Mouse (Mus musculus) spleen, adult 18-20 months (tissue): ENCODE measurements around the gene Tmem156.
A peak's percentile ranks its signal among the peaks of the same experiment; 100 is the strongest.
"Not testable (repeated sequence)": the region's sequence is repeated elsewhere in the genome, so short reads cannot be mapped to it uniquely, and the experiment has no call there.

ENCODE experiments used
- DNase-seq, 2 experiments: peaks; one replicate each; pipeline ENCODE4 v3.0.0; 2022; ENCODE audit warnings: mixed read lengths in 2 of 2

The Tmem156 gene

GRCm38 (mm10) chr5:65091921-65092320 is at the start of gene Tmem156:
Gene Tmem156, minus strand, starts transcription at chr5:65092132.
- DNase-seq, result no peak

- DNase-seq, result no peak
Measured at GRCm38 (mm10) chr5:65141242-65141641, 49.3 kb upstream of the Tmem156 start.

DNA sequence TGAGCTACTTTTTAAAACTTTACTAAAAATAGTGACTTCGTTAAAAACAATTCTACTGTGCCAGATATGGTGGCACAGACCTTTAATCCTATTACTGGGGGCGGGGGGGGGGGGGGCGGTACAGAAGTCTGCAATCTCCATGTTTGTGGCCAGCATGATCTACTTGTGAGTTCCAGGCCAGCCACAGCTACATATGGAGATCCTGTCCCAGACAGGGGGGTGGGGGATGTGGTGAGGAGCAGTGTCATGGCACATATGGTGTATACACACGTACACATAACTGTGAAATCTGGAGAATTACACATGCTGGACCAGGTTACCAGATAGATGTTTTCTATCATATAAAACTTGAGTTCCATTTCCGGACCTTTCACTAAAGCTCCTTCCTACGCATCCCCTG is 45.1 kb upstream of the Tmem156 start:
- DNase-seq, result no peak

GRCm38 (mm10) chr5:65136159-65136558 is 44.2 kb upstream of the Tmem156 start:
- no peak for DNase-seq

DNA sequence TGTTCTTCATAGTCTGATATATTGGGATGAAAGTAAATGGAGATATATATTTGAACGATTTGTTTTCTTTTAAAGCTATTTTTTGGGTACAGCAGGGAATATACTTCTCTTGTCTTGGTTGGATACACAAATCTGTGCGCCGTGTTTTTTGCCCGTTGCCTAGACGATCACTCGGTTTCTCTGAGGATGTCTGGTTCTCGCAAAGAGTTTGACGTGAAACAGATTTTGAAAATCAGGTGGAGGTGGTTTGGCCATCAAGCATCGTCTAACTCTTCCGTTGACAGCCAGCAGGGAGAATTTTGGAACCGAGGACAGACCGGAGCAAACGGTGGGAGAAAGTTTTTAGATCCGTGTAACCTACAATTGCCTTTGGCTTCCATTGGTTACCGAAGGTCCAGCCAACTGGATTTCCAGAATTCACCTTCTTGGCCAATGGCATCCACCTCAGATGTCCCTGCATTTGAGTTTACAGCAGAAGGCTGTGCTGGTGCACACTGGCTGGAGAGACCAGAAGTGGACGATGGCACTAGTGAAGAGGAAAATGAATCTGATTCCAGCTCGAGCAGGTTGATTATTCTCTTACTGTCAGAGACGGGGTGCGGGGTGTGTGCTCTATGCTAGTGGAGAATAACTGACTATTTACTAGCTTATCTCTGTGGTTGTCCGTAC is 39.4 kb upstream of the Tmem156 start:
- no peak for DNase-seq

- no peak for DNase-seq
Measured at GRCm38 (mm10) chr5:65130528-65131210, 38.7 kb upstream of the Tmem156 start.

DNA sequence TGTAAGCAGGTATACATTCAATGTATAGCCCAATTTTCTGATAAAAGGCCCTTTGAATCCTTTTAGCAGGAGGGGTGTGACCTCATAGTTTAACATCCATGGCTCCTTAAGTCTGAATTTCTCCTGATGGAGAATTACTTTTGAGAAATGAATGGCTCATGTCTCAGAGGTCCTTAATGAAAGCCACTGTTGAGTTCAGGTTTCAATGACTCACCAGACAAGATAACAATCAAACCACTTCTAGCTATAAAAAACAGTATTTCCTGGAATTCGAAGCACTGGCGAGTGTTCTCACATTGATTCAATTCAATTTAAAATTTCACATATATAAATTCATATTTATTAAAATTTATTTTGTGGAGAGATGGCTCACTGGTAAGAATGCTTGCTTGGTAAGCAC is 36.5 kb upstream of the Tmem156 start:
- no peak for DNase-seq

DNA sequence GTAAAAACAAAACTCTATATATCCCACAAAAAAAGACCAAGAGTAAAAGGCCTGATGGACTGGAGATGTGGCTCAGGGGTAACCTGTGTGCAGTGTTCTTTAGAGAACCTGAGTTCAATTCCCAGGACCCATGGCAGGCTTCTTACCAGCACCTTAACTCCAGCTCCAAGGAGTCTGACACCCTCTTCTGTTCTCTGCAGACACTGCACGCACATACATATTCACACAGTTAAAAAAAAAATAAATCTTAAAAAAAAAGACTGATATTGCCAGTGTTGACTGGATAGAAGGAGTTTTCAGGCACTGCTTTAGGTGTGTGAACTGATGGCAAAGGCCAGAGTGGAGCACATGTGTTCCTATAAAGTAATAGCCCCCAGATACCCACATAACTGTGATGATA is 34.2 kb upstream of the Tmem156 start:
- DNase-seq, result no peak

DNA sequence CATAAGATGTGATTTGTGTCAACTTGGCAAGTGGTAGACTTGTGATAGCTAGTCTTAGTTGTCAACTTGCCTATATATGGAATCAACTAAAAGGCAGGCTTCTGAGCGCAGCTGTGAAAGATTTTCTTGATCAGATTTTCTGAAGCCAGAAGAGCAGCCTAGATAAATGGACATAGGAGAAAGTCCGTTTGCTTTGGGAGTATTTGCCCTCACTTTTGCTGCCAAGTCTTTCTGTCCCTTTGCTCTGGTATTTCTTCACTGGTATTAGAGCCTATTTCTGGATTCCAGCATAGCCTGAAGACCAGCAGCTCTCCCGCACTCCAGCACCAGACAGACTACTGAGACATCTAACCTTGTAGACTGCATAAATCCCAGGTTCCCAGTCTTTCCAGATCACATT is 30.7 kb upstream of the Tmem156 start:
- no peak for DNase-seq

- no peak for DNase-seq
Measured at GRCm38 (mm10) chr5:65119918-65120317, 28.0 kb upstream of the Tmem156 start.

DNA sequence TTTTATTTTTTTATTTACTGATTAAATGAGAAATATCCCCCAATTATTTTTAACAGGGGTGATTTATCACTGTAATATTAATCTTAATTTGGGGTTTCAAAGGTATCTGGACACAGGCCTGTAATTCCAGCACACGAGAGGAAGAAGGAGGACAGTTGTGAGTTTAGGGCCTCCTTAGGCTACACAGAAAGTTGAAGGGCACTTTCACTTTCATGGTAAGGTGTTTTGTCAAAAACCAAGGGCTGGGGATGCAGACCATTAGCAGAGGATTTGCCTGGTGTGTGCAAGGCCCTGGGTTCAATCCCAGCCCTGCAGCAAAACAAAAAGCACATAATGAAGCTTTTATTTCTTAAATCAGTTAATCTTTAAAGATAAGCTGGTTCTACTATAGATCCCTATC is 27.6 kb upstream of the Tmem156 start:
- DNase-seq, result no peak

DNA sequence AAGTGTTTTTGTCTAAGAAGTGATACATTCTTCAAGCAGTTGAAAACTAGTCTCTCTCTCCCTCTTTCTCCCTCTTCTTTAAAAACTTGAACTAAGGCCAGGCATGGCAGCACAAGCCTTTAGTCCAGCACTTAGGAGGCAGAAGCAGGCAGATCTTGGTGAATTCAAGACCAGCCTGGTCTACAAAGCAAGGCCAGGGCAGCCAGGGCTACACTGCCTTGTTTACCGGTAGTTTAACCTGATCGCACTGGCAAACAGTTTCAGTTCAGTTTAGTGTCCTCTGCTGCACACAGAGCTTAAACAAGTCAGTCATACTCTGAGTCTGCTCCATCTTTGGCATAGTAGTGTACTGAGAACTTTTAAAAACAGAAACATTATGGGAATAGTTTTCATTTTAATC is 24.9 kb upstream of the Tmem156 start:
- DNase-seq, result no peak

GRCm38 (mm10) chr5:65113323-65113722 is 21.4 kb upstream of the Tmem156 start:
- DNase-seq, result no peak

GRCm38 (mm10) chr5:65112225-65112624 is 20.3 kb upstream of the Tmem156 start:
- not testable (repeated sequence) for DNase-seq

GRCm38 (mm10) chr5:65107773-65108432 is 16.0 kb upstream of the Tmem156 start:
- DNase-seq, result peak; percentile 17 to 35

GRCm38 (mm10) chr5:65106876-65107772 is 15.2 kb upstream of the Tmem156 start, which contains the start of gene Klhl5:
Gene Klhl5, plus strand, starts transcription at chr5:65107539.
- DNase-seq, result peak; percentile 74 to 83

GRCm38 (mm10) chr5:65102641-65103042 is 10.7 kb upstream of the Tmem156 start:
- DNase-seq, result no peak

GRCm38 (mm10) chr5:65102026-65102640 is 10.2 kb upstream of the Tmem156 start:
- no peak for DNase-seq

DNA sequence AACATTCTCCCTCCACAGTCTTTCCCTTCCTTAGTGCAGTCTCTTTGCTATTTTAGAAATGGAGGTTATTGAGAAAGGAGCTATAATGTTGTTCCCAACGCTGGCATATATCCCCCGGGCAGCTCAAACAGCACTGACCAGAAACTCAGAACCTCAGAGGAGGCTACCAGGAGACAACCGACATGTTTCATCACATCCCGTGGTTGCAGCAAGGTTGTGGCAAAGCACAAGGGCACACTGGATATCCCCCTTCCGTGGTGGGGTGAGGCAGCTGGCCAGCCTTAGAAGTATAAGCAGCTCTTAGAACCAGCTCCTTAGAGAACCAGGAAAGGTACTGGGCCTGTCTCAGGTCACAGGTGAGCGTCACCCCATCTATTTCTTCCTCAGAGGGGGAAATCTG is 9.7 kb upstream of the Tmem156 start:
- no peak for DNase-seq

DNA sequence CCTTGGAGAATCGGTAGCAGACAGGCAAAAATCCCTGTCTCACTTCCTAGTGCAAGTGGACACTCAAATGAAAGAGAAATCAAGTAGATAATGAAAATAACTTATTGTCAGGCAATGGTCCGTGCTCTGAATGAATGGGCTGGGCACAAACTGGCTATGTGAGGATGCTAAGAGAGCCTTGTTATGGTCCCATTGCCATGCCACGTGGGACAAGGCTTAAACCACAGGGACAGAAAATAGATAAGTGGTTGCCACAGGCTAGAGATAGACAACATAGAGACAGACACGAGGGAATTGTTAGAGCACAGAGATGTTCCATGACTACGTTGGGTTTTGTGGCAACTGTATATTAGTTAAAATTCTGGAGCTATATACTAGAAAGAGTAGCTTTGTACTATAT is 9.3 kb upstream of the Tmem156 start:
- no peak for DNase-seq

DNA sequence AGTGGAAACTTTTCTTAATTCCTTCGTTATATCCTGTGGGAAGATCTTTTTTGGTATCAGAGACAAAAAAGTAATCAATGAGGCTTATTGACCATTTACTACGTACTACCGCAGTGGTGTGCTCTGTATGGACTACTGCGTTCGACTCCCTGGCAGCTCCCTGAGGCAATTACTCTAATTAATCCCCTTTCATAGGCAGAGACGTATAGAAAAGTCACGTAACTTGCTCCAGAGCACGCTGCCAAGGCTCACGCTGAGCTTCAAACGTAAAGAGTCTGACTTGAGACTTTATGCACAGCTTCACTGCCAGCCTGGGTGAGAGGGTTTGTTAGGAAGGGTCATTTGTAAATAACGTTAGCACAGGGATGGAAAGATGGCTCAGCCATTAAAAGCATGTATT is 8.1 kb upstream of the Tmem156 start:
- no peak for DNase-seq

DNA sequence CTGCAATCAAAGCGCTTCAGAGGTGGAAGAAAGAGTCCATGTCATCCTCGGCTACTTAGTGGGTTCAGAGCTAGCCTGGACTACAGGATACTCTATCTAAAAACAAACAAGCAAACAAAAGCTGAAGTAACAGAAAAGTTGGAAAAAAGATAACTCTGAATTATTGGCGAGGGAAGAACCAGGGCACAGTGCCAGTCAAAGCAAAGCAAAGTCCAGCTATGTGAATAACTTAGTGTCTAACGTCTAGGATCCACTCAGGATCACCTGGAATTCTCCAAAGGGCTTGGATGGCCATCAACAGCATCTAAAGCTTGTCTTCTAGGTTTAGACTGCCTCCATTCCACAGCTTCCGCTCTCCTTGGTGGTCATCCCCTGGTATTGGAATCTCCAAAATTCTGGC is 5.5 kb upstream of the Tmem156 start:
- no peak for DNase-seq

- no peak for DNase-seq
Measured at GRCm38 (mm10) chr5:65096805-65097204, 4.9 kb upstream of the Tmem156 start.
